Mouse (Mus musculus) lung, embryonic 15.5 days (tissue): ENCODE measurements around the gene Il18rap. TPM values are rescaled to one million over a fixed set of nuclear protein-coding genes. Genes with fewer than 3 reads are reported as not detected.

ENCODE experiments used
- polyA plus RNA-seq: library from polyadenylated mRNA; unstranded; fragments of >200 nt; fragmentation: Nextera tagmentation; extraction: Ambion mirVana; gene quantifications from 2 replicates; pipeline ENCODE4 v1.2.1, GENCODE M21; 2015

Il18rap gene
- polyA plus RNA-seq, 1 experiment from 2014 or later, result 0.17 TPM

Other genes starting within 250 kb of the Il18rap start
- 11.1 and 13.0 TPM in 2 replicates for gene Il1rl2, start 190.8 kb upstream of the Il18rap start, polyA plus RNA-seq
- gene Il1rl1, start 85.8 kb upstream of the Il18rap start, polyA plus RNA-seq, result 0.70 and 0.77 TPM in 2 replicates
- 3.0 and 3.3 TPM in 2 replicates for gene Il18r1, start 49.8 kb upstream of the Il18rap start, polyA plus RNA-seq
- not detected in 2 replicates for gene Slc9a4, start 64.7 kb downstream of the Il18rap start, polyA plus RNA-seq
- gene Slc9a2, start 165.2 kb downstream of the Il18rap start, polyA plus RNA-seq, result 0.03 and 0.25 TPM in 2 replicates